Mouse (Mus musculus): ENCODE measurements around the gene Gm20765. TPM values are rescaled to one million over a fixed set of nuclear protein-coding genes. Genes with fewer than 3 reads are reported as not detected.

Gene Gm20765
- polyA plus RNA-seq, 1 experiment from 2014 or later, result not detected

DNA sequence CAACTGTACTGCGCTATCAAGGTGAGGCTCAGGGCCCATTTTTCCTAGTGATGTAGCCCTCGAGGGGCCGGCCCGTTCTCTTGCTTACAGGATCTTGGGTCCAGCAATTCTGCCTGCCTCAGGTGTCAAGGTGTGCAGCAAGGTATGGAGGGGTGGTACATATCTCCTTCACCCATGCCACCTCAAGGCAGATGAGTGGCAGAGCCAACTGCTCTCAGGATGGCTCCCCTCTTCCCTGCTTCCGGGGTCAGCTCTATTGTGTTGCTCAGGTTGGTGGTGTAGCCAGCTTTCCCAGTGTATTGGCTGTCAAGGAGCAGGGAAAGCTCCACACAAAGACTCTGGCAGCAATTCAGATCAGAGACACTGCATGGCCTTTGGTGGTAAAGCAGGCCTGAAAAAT, 29.2 kb downstream of the Gm20765 start:
- H3K4me2 ChIP-seq (ENCODE audit: low read length), result no peak overlapping the region
- ATAC-seq (ENCODE audit: low FRiP score, low TSS enrichment) (peak; percentile 50; the same call in 1 of the 2 replicates), DNase-seq (no peak)
- 85% methylated on average over 5 of the region's 5 CpGs for WGBS
- no peaks in the 10 kb centered on the region for H3K36me3 ChIP-seq (ENCODE audit: control insufficient read depth, insufficient read depth, low read length)
- no peak overlapping the region for H3K27ac ChIP-seq (replicated peaks; ENCODE audit: low read depth, low read length)
- no peaks in the 10 kb centered on the region for H3K27me3 ChIP-seq (ENCODE audit: control insufficient read depth, insufficient read depth, low read length)
- no peaks in the 10 kb centered on the region for H3K4me1 ChIP-seq (ENCODE audit: control insufficient read depth, insufficient read depth, low read length)
- H3K9me3 ChIP-seq (ENCODE audit: control insufficient read depth, low read length), result no peaks in the 10 kb centered on the region
- no peak overlapping the region for H3K9ac ChIP-seq (replicated peaks; ENCODE audit: low read length)
- H3K4me3 ChIP-seq (replicated peaks; ENCODE audit: low read depth, low read length), result no peak overlapping the region

GRCm38 (mm10) chr10:104220303-104221021, 35.1 kb downstream of the Gm20765 start:
- Histone ChIP-seq H3K4me1 (ENCODE audit: control insufficient read depth, insufficient read depth, low read length) (no peaks in the 10 kb centered on the region), H3K27me3 (ENCODE audit: control insufficient read depth, insufficient read depth, low read length) (no peaks in the 10 kb centered on the region), H3K36me3 (ENCODE audit: control insufficient read depth, insufficient read depth, low read length) (no peaks in the 10 kb centered on the region), H3K4me3 (replicated peaks; ENCODE audit: low read depth, low read length) (no peak overlapping the region), H3K9me3 (ENCODE audit: control insufficient read depth, low read length) (no peaks in the 10 kb centered on the region), H3K4me2 (ENCODE audit: low read length) (no peak overlapping the region), H3K9ac (replicated peaks; ENCODE audit: low read length) (no peak overlapping the region), H3K27ac (replicated peaks; ENCODE audit: low read depth, low read length) (no peak overlapping the region)
- 87% methylated on average over 6 of the region's 6 CpGs for WGBS
- ATAC-seq (ENCODE audit: low FRiP score, low TSS enrichment), result no peak
- DNase-seq, result no peak

Other genes with a start within 250 kb of the Gm20765 start
- not detected in 2 replicates for gene Gm21293, start 42.5 kb upstream of the Gm20765 start, polyA plus RNA-seq (2014; fragmentation: Nextera tagmentation; extraction: Ambion mirVana)
- gene Gm6763, start 34.0 kb upstream of the Gm20765 start, polyA plus RNA-seq (2014; fragmentation: Nextera tagmentation; extraction: Ambion mirVana), result not detected in 2 replicates
- gene Gm8764, start 25.5 kb upstream of the Gm20765 start, polyA plus RNA-seq (2014; fragmentation: Nextera tagmentation; extraction: Ambion mirVana), result not detected in 2 replicates
- gene Gm21304, start 17.0 kb upstream of the Gm20765 start, polyA plus RNA-seq (2014; fragmentation: Nextera tagmentation; extraction: Ambion mirVana), result not detected in 2 replicates
- gene Gm21312, start 8.5 kb upstream of the Gm20765 start, polyA plus RNA-seq (2014; fragmentation: Nextera tagmentation; extraction: Ambion mirVana), result not detected in 2 replicates
- gene Gm4340, start 8.5 kb downstream of the Gm20765 start, polyA plus RNA-seq (2014; fragmentation: Nextera tagmentation; extraction: Ambion mirVana), result not detected in 2 replicates